ENCODE assay signal across 22 mouse cellular contexts in the genomic region with DNA sequence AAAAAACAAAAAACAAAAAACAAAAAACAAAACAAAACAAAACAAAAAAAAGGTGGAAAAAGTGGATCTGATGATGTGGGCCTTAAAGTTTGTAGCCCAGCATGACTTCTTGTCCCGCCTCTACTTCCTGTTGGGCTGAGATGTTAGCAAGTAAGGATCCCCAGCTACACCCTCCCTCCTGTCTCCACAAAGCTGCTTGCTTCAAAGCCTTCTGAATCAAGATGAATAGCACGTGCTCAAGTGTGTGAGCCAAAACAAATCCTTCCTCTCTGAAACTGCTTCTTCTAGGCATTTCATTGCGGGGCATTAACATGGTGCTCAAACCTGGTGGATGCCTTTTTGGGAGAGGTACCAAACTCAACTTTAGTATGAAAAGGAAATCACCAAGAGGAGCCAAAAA.
A peak's percentile ranks its signal among the peaks of the same experiment; 100 is the strongest.
DNase-seq lines count a peak whose midpoint lies in the region; TF ChIP-seq lines count a peak whose summit lies in the region.
"Had no signal": no experiment of that assay in that cellular context is flagged by ENCODE, and none has a peak within 500 bp of the region (broad histone marks: within the 10 kb centered on the region; RNA-seq: fewer than 3 reads in every experiment).

No protein-coding gene starts in this region.

- no peaks in the 10 kb centered on the region for H3K36me3 ChIP-seq in thymus, adult 2 months (ENCODE audit: control insufficient read depth, insufficient read depth, low read length)
- H3K36me3 ChIP-seq: embryonic facial prominence, embryonic 13.5 days; forebrain, embryonic 12.5 days; heart, embryonic 15.5 days; hindbrain, embryonic 13.5 days had no signal

- no peak overlapping the region for H3K4me3 ChIP-seq in thymus, adult 2 months (ENCODE audit: control insufficient read depth, insufficient read depth, low read length)
- H3K4me3 ChIP-seq: embryonic facial prominence, embryonic 13.5 days; forebrain, embryonic 12.5 days; heart, embryonic 15.5 days; hindbrain, embryonic 13.5 days had no signal

- H3K4me1 ChIP-seq in thymus, adult 2 months (replicated peaks; ENCODE audit: control insufficient read depth, insufficient read depth, low read length), result peaks cover 38% of the 10 kb centered on the region
- H3K4me1 ChIP-seq: embryonic facial prominence, embryonic 13.5 days; forebrain, embryonic 12.5 days; heart, embryonic 15.5 days; hindbrain, embryonic 13.5 days had no signal

- H3K27me3 ChIP-seq in thymus, adult 2 months (ENCODE audit: control insufficient read depth, insufficient read depth, low read length), result no peaks in the 10 kb centered on the region
- H3K27me3 ChIP-seq: embryonic facial prominence, embryonic 13.5 days; forebrain, embryonic 12.5 days; heart, embryonic 15.5 days; hindbrain, embryonic 13.5 days; Patski had no signal

- no peak for TF ChIP-seq CTCF in thymus, adult 2 months (IDR thresholded peaks at IDR 0.05; ENCODE audit: borderline replicate concordance, control insufficient read depth, extremely low read depth, insufficient read depth, low read length, poor library complexity)

- peak overlapping the region; percentile 73; the same call in 1 of the 2 replicates for H3K27ac ChIP-seq in thymus, adult 2 months (ENCODE audit: control insufficient read depth, insufficient read depth, low read length)
- H3K27ac ChIP-seq: embryonic facial prominence, embryonic 13.5 days; forebrain, embryonic 12.5 days; heart, embryonic 15.5 days; hindbrain, embryonic 13.5 days; hindbrain, postnatal 0 days had no signal

- peak; percentile 26 to 67 for DNase-seq in thymus, adult 18-20 months
- no peak for DNase-seq in thymus, postnatal 4 days
- peak; percentile 59 for DNase-seq in thymus, adult 2 months
- DNase-seq in thymus, postnatal 25 days, result peak; percentile 58
- no peak for DNase-seq in Muller cell, postnatal 12 days (ENCODE audit: inconsistent ontology term)
- DNase-seq in B cell, adult 2 months, result no peak
- DNase-seq in urinary bladder, postnatal 10 days (ENCODE audit: low spot score), result no peak
- DNase-seq: adrenal gland, adult 2 months; adrenal gland, postnatal 25 days; cerebellum, adult 18-20 months; cerebellum, adult 9-11 months; cerebellum, postnatal 36 days; forebrain, postnatal 0 days; gastrocnemius, postnatal 36 days; heart, adult 11 months; heart, postnatal 14 days had no signal

- whole genome bisulfite sequencing in thymus, adult 2 months, result 9% methylated on average over 3 of the region's 3 CpGs

- TF ChIP-seq POLR2A in thymus, adult 2 months (IDR thresholded peaks at IDR 0.05; ENCODE audit: control insufficient read depth, extremely low read depth, insufficient read depth, low read length, poor library complexity), result no peak

Comparison
In these comparisons a context has a peak if more than half of its experiments do, and no peak if none do; other contexts are left out.
1. DNase-seq: peak in thymus, adult 18-20 months (2 of 2), thymus, adult 2 months (single experiment) and thymus, postnatal 25 days (single experiment); none in thymus, postnatal 4 days (single experiment), Muller cell, postnatal 12 days (single experiment), B cell, adult 2 months (0 of 2) and urinary bladder, postnatal 10 days (single experiment).